Mouse (Mus musculus) adipose tissue, adult 10 weeks (tissue): ENCODE results near the gene Susd6. TPM values are rescaled to one million over a fixed set of nuclear protein-coding genes. Genes with fewer than 3 reads are reported as not detected.

Experiments
- polyA plus RNA-seq: library from polyadenylated mRNA; stranded (reverse); fragments of 350-450 nt; fragmentation: Illumina TruSeq; extraction: RNeasy Lipid Tissue Mini Kit (QIAGEN cat#74804); gene quantifications from one replicate; pipeline ENCODE4 v1.2.3, GENCODE M21; 2014; ENCODE audit warnings: low read depth, low replicate concordance

Susd6 gene
- 38.5 TPM for polyA plus RNA-seq

GRCm38 (mm10) chr12:80789849-80790694 lies at the start of gene Susd6:
TSS of gene Susd6 (plus strand) at chr12:80790510.

GRCm38 (mm10) chr12:80760396-80760801 lies 29.9 kb upstream of the Susd6 start, which contains the start of gene Ccdc177:
TSS of gene Ccdc177 (minus strand) at chr12:80760687.

Other genes with a start within 250 kb of the Susd6 start
- 29.2 TPM for gene Slc39a9, start 146.6 kb upstream of the Susd6 start, polyA plus RNA-seq
- gene Erh, start 146.2 kb upstream of the Susd6 start, polyA plus RNA-seq: 70.2 TPM
- gene Plekhd1, start 97.9 kb upstream of the Susd6 start, polyA plus RNA-seq: 6.8 TPM
- gene Ccdc177, start 29.8 kb upstream of the Susd6 start, polyA plus RNA-seq: not detected
- gene Srsf5, start 155.0 kb downstream of the Susd6 start, polyA plus RNA-seq: 692 TPM
- not detected for gene Slc10a1, start 178.2 kb downstream of the Susd6 start, polyA plus RNA-seq
- gene Smoc1, start 236.3 kb downstream of the Susd6 start, polyA plus RNA-seq: 83.8 TPM